Mouse (Mus musculus) lung, postnatal 0 days (tissue): ENCODE results near the gene Mia2.

Source experiments
- CTCF ChIP-seq: IDR thresholded peaks from 2 replicates; pipeline ENCODE4 v1.5.1; 2016; ENCODE audit warnings: antibody characterized with exemption, mild to moderate bottlenecking
- EP300 ChIP-seq: IDR thresholded peaks from 2 replicates; pipeline ENCODE4 v1.6.1; 2016; ENCODE audit warnings: antibody characterized with exemption, mild to moderate bottlenecking, control low read depth

DNA sequence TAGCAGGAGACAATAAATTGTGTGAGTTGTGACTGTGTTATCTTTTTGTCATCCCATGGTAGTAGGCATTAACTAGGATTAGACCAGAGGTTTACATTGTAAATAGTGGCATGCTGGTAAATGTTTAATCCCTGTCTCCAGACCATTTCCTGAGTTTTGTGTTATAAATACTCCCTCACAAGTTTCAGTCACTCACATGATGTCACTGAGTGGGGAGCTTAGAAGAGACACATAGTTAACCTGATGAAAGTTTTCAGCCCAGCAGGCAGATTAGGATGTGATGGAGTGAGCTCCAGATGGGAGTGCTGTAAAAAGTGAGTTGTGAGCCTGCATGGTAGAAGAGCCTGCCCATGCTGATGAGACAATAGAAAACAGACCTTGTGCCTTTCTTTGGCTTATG is 49.5 kb downstream of the Mia2 start:
- TF ChIP-seq CTCF (no peak), EP300 (no peak)
